Mouse (Mus musculus): ENCODE measurements around the gene Ptrh2.
"Not testable (repeated sequence)": the region's sequence is repeated elsewhere in the genome, so short reads cannot be mapped to it uniquely, and the experiment has no call there.

Ptrh2 gene

DNA sequence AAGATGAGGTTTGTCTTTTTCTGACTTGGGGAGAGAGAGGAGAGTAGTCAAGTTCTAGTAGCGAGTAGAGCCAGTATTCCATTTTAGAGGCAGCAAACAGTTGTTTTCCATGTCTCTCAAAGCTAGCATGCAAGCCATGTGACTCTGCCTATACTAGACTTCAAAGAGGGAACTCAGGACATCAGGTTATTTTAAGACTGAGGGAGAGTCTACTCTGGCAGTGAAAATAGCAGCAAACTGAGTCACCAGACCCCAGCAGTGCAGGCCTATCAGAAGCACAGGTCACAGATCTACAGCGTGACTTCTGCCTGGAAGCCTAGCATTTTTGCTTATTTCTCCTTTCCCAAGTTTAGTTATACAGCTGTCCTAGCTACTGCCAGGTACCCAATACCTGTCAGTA is 47.7 kb downstream of the Ptrh2 start:
- peak; percentile 73; the same call in 1 of the 2 replicates for ATAC-seq (ENCODE audit: low TSS enrichment)

DNA sequence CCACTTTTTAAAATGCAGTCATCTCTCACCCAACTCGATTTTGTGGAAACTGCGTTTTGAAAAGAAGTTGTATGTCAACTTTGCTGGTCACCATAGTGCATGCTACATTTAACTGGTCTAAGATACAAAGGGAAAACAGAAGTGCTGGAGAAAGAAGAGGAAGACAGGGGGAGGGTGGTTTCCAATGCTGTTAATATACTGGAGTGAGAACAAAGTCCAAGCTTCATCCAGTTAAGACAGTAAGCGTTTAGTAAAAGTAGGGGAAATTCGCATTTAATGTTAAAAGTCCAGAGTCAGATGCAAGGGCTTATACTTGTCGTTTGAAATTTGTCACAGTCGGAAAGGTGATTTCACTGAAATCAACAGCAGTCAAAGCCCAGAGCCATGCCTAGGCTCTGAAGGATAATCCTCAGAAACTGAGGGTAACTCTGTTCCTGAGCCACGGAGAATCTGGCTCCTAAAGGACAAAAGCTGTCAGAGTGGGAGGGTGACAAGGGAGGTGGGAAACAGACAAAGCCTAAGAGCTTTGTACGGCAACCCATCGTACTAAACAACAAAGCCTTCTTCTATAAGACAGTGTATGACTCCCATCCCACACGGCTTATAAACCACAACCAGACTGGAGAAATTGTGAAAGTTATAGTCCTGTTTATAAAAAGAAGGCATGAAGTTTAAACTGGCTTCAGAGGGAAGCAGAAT is 50.6 kb downstream of the Ptrh2 start:
- peak; percentile 70; the same call in 1 of the 2 replicates for ATAC-seq (ENCODE audit: low TSS enrichment)

GRCm38 (mm10) chr11:86734993-86735392 is 51.2 kb downstream of the Ptrh2 start:
- ATAC-seq (ENCODE audit: low TSS enrichment): no peak

- ATAC-seq (ENCODE audit: low TSS enrichment): no peak
Observed at GRCm38 (mm10) chr11:86737301-86738000, 53.7 kb downstream of the Ptrh2 start.

GRCm38 (mm10) chr11:86738308-86738707 is 54.5 kb downstream of the Ptrh2 start:
- ATAC-seq (ENCODE audit: low TSS enrichment): not testable (repeated sequence)

DNA sequence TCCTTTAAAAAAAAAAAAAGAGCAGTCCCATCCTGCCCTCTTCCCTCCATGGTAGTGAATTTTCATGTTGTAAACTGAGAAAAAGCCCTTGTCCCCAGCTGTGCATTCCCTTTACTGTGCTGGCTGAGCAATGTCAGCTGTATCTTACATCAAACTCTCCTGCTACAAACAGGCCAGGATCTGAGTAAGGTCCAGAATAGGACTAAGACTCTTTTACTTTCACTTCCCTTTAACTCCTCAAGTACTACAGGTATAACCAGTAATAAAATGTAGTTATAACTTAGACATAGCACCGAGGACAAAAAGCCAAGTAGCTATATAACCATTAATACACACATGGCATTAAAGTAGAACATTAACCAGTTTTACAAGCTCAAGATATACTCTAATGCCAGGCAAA is 55.2 kb downstream of the Ptrh2 start:
- no peak for ATAC-seq (ENCODE audit: low TSS enrichment)

GRCm38 (mm10) chr11:86739470-86739869 is 55.7 kb downstream of the Ptrh2 start:
- ATAC-seq (ENCODE audit: low TSS enrichment): no peak

GRCm38 (mm10) chr11:86741505-86741904 is 57.7 kb downstream of the Ptrh2 start:
- ATAC-seq (ENCODE audit: low TSS enrichment): no peak
